Comparison of ENCODE assay signal across 22 mouse cellular contexts in the genomic region with DNA sequence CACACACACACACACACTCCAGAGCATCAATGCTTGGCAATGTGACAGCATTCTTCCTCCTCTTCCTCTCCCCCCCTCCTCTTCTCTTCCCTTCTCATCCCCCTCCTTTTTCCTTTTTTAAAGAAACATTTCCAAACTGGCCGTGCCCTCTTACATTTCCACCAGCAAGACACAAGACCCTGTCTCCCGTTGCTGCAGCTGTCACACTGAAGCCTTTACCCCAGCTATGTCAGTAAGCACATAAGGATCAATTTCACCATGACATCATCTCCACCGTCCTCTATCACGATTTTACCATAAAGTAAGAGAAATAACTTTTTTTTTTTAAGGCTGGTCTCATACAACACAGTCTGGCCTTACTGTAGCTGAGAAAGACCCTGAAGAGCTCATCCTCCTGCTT.
A peak's percentile ranks its signal among the peaks of the same experiment; 100 is the strongest.
DNase-seq lines count a peak whose midpoint lies in the region; ATAC-seq and TF ChIP-seq lines count a peak whose summit lies in the region.
"Had no signal": no experiment of that assay in that cellular context is flagged by ENCODE, and none has a peak within 500 bp of the region (broad histone marks: within the 10 kb centered on the region; RNA-seq: fewer than 3 reads in every experiment).

No protein-coding gene starts in this region.

- WGBS in limb, embryonic 14.5 days, result 70% methylated on average over 4 of the region's 4 CpGs
- 90% methylated on average over 4 of the region's 4 CpGs for whole genome bisulfite sequencing in limb, embryonic 10.5 days
- WGBS in limb, embryonic 15.5 days, result 69% methylated on average over 4 of the region's 4 CpGs
- 82% methylated on average over 4 of the region's 4 CpGs for WGBS in heart, adult 2 months
- 83% methylated on average over 4 of the region's 4 CpGs for WGBS in midbrain, embryonic 11.5 days

- TF ChIP-seq CTCF in heart, adult 2 months (IDR thresholded peaks at IDR 0.05), result no peak

- H3K36me3 ChIP-seq in limb, embryonic 14.5 days (ENCODE audit: control insufficient read depth, insufficient read depth, low read length), result no peaks in the 10 kb centered on the region
- H3K36me3 ChIP-seq in limb, embryonic 10.5 days, result no peaks in the 10 kb centered on the region
- no peaks in the 10 kb centered on the region for H3K36me3 ChIP-seq in limb, embryonic 15.5 days
- no peaks in the 10 kb centered on the region for H3K36me3 ChIP-seq in heart, adult 2 months (ENCODE audit: control insufficient read depth, insufficient read depth, low read length)
- H3K36me3 ChIP-seq in midbrain, embryonic 11.5 days (ENCODE audit: control insufficient read depth, insufficient read depth, low read length), result no peaks in the 10 kb centered on the region
- H3K36me3 ChIP-seq: embryonic facial prominence, embryonic 13.5 days; forebrain, embryonic 15.5 days; G1E had no signal

- H3K27ac ChIP-seq in limb, embryonic 14.5 days (replicated peaks; ENCODE audit: low read depth, low read length), result no peak overlapping the region
- no peak overlapping the region for H3K27ac ChIP-seq in limb, embryonic 10.5 days
- 0 out of 2 replicates have a peak overlapping the region, but pooled peaks have one; percentile 13 for H3K27ac ChIP-seq in limb, embryonic 15.5 days
- no peak overlapping the region for H3K27ac ChIP-seq in heart, adult 2 months
- H3K27ac ChIP-seq in midbrain, embryonic 11.5 days (ENCODE audit: low read depth, low read length), result no peak overlapping the region
- H3K27ac ChIP-seq: embryonic facial prominence, embryonic 13.5 days; forebrain, embryonic 13.5 days; forebrain, embryonic 15.5 days had no signal

- no peaks in the 10 kb centered on the region for H3K79me2 ChIP-seq in heart, adult 2 months (replicated peaks; ENCODE audit: control insufficient read depth, insufficient read depth, low read length)

- H3K4me3 ChIP-seq in limb, embryonic 14.5 days (replicated peaks; ENCODE audit: low read length), result no peak overlapping the region
- H3K4me3 ChIP-seq in limb, embryonic 10.5 days, result no peak overlapping the region
- H3K4me3 ChIP-seq in limb, embryonic 15.5 days, result no peak overlapping the region
- H3K4me3 ChIP-seq in heart, adult 2 months, result no peak overlapping the region
- H3K4me3 ChIP-seq in midbrain, embryonic 11.5 days (ENCODE audit: low read depth, low read length), result no peak overlapping the region
- H3K4me3 ChIP-seq: embryonic facial prominence, embryonic 13.5 days; forebrain, embryonic 13.5 days; forebrain, embryonic 15.5 days had no signal

- TF ChIP-seq EP300 in heart, adult 2 months (IDR thresholded peaks at IDR 0.05; ENCODE audit: insufficient read depth, low read depth, low read length), result no peak

- peak; percentile 62 for ATAC-seq in limb, embryonic 14.5 days (ENCODE audit: low FRiP score, low read depth)
- no peak for ATAC-seq in limb, embryonic 15.5 days (ENCODE audit: insufficient number of reproducible peaks, low FRiP score, low TSS enrichment, low read depth)
- no peak for ATAC-seq in midbrain, embryonic 11.5 days (ENCODE audit: low FRiP score)
- ATAC-seq: activated CD4-positive, CD25-positive, alpha-beta regulatory T cell, adult 4 months; CD4-positive, CD25-positive, alpha-beta regulatory T cell, adult 4 months; forebrain, embryonic 13.5 days; forebrain, embryonic 15.5 days; forebrain, postnatal 0 days; Patski had no signal

- DNase-seq in limb, embryonic 14.5 days (ENCODE audit: low spot score), result no peak
- DNase-seq in limb, embryonic 10.5 days (ENCODE audit: low spot score), result no peak
- no peak for DNase-seq in heart, adult 2 months
- DNase-seq in midbrain, embryonic 11.5 days (ENCODE audit: low spot score, missing footprints), result no peak
- DNase-seq: adrenal gland, adult 8-10 months; adrenal gland, postnatal 14 days; adrenal gland, postnatal 36 days; cerebellum, adult 11-12 months; cerebellum, adult 2 months; cerebellum, adult 9-10 months; cerebellum, postnatal 10 days; cerebellum, postnatal 25 days; forebrain, postnatal 0 days had no signal

- H3K4me2 ChIP-seq in limb, embryonic 14.5 days (replicated peaks; ENCODE audit: low read depth, low read length, severe bottlenecking), result no peak overlapping the region
- no peak overlapping the region for H3K4me2 ChIP-seq in limb, embryonic 15.5 days
- no peak overlapping the region for H3K4me2 ChIP-seq in midbrain, embryonic 11.5 days
- H3K4me2 ChIP-seq: embryonic facial prominence, embryonic 13.5 days; forebrain, embryonic 13.5 days; forebrain, embryonic 15.5 days had no signal

- H3K27me3 ChIP-seq in limb, embryonic 14.5 days (ENCODE audit: control insufficient read depth, insufficient read depth, low read length), result no peaks in the 10 kb centered on the region
- no peaks in the 10 kb centered on the region for H3K27me3 ChIP-seq in limb, embryonic 10.5 days (ENCODE audit: low read depth, poor library complexity, severe bottlenecking)
- H3K27me3 ChIP-seq in limb, embryonic 15.5 days, result no peaks in the 10 kb centered on the region
- no peaks in the 10 kb centered on the region for H3K27me3 ChIP-seq in heart, adult 2 months (ENCODE audit: control insufficient read depth, insufficient read depth, low read length)
- no peaks in the 10 kb centered on the region for H3K27me3 ChIP-seq in midbrain, embryonic 11.5 days (ENCODE audit: control insufficient read depth, insufficient read depth, low read length)
- H3K27me3 ChIP-seq: CH12.LX; embryonic facial prominence, embryonic 13.5 days; forebrain, embryonic 13.5 days; forebrain, embryonic 15.5 days; Patski had no signal

- no peaks in the 10 kb centered on the region for H3K9me3 ChIP-seq in limb, embryonic 14.5 days (ENCODE audit: control insufficient read depth, low read length)
- H3K9me3 ChIP-seq in limb, embryonic 10.5 days (replicated peaks), result no peaks in the 10 kb centered on the region
- no peaks in the 10 kb centered on the region for H3K9me3 ChIP-seq in limb, embryonic 15.5 days
- no peaks in the 10 kb centered on the region for H3K9me3 ChIP-seq in midbrain, embryonic 11.5 days (ENCODE audit: control insufficient read depth, low read length)
- H3K9me3 ChIP-seq: embryonic facial prominence, embryonic 13.5 days; forebrain, embryonic 13.5 days; forebrain, embryonic 15.5 days; G1E had no signal

- no peak for TF ChIP-seq POLR2A in limb, embryonic 14.5 days (IDR thresholded peaks at IDR 0.05; ENCODE audit: borderline replicate concordance, extremely low read depth, insufficient read depth, insufficient read length)
- no peak for TF ChIP-seq POLR2A in heart, adult 2 months (IDR thresholded peaks at IDR 0.05; ENCODE audit: insufficient read depth, low read depth, low read length)

- H3K9ac ChIP-seq in limb, embryonic 14.5 days (ENCODE audit: low read depth, low read length, severe bottlenecking), result no peak overlapping the region
- no peak overlapping the region for H3K9ac ChIP-seq in limb, embryonic 15.5 days
- no peak overlapping the region for H3K9ac ChIP-seq in heart, adult 2 months (ENCODE audit: low read depth, low read length)
- H3K9ac ChIP-seq in midbrain, embryonic 11.5 days (ENCODE audit: low read length), result no peak overlapping the region
- H3K9ac ChIP-seq: embryonic facial prominence, embryonic 13.5 days; forebrain, embryonic 13.5 days; forebrain, embryonic 15.5 days; forebrain, postnatal 0 days had no signal

- no peaks in the 10 kb centered on the region for H3K4me1 ChIP-seq in limb, embryonic 14.5 days (ENCODE audit: control insufficient read depth, insufficient read depth, low read length)
- peaks cover 3% of the 10 kb centered on the region for H3K4me1 ChIP-seq in limb, embryonic 10.5 days
- H3K4me1 ChIP-seq in limb, embryonic 15.5 days, result peaks cover 4% of the 10 kb centered on the region; the same call in 1 of the 2 replicates
- no peaks in the 10 kb centered on the region; the same call in 1 of the 2 replicates for H3K4me1 ChIP-seq in heart, adult 2 months (ENCODE audit: control insufficient read depth, insufficient read depth, low read length)
- H3K4me1 ChIP-seq in midbrain, embryonic 11.5 days (ENCODE audit: control insufficient read depth, insufficient read depth, low read length), result no peaks in the 10 kb centered on the region
- H3K4me1 ChIP-seq: embryonic facial prominence, embryonic 13.5 days; forebrain, embryonic 13.5 days; forebrain, embryonic 15.5 days had no signal

- intact Hi-C loops in heart, adult 2 months (cut with DNase I), result no loop called here
